Mouse (Mus musculus): ENCODE data around the gene Pik3ap1.

DNA sequence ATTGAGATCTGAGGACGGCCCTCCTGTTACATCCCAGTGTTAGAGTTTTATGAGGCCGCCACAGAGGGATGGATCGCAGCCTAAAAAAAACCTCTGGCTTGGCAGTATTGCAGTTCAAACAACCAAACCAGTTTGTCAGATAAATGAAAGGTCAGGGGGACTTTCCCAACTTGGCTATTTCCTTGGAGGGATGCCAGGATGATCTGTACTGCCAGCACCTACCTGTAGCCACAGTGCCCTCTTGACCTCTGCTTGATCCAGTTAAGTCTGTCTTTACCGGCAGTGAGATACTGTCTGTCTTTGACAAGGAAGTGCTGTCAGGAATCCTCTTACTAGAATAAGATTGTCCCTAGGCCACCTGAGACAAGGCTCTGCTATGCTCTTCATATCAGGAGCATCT, 37.6 kb downstream of the Pik3ap1 start:
- TF ChIP-seq POLR2A (IDR thresholded peaks at IDR 0.05; ENCODE audit: low read depth, low read length) (no peak), CTCF (IDR thresholded peaks at IDR 0.05; ENCODE audit: extremely low read depth, insufficient read length, insufficient replicate concordance, low read depth, low read length) (no peak)

Measured in small intestine, adult 2 months (tissue).